Mouse (Mus musculus) limb, embryonic 10.5 days (tissue): ENCODE measurements at regions not wholly inside any gene's neighbourhood (a gene's known extent, or its start where the extent isn't known, plus 50 kb on each side); places are given as distances from the start of the nearest gene placed in this dataset.

Source experiments
- DNase-seq: peaks from one replicate; pipeline ENCODE4 v3.0.0-alpha.2; 2017; ENCODE audit warnings: low spot score
- H3K27ac ChIP-seq: fragments of 300-500 bp; sonication (generic); 2 replicates; pipeline ENCODE4 v1.5.1; 2016; ENCODE audit warnings: mild to moderate bottlenecking
- H3K27me3 ChIP-seq: fragments of 300-500 bp; sonication (generic); 2 replicates; pipeline ENCODE4 v1.6.1; 2016; ENCODE audit warnings: low read depth, mild to moderate bottlenecking; ENCODE audit not compliant: poor library complexity, severe bottlenecking
- H3K36me3 ChIP-seq: fragments of 300-500 bp; sonication (generic); 2 replicates; pipeline ENCODE4 v1.6.1; 2016; ENCODE audit warnings: mild to moderate bottlenecking, moderate library complexity
- H3K4me1 ChIP-seq: fragments of 300-500 bp; sonication (generic); 2 replicates; pipeline ENCODE4 v1.6.1; 2016
- H3K4me3 ChIP-seq: fragments of 300-500 bp; sonication (generic); 2 replicates; pipeline ENCODE4 v1.5.1; 2016; ENCODE audit warnings: mild to moderate bottlenecking, moderate library complexity
- H3K9me3 ChIP-seq: fragments of 300-500 bp; sonication (generic); replicated peaks from 2 replicates; pipeline ENCODE4 v1.6.1; 2016; ENCODE audit warnings: mild to moderate bottlenecking
- WGBS: fragments of 180-500 bp; shearing (Covaris S2); methylation state at CpG from one replicate; pipeline ENCODE4 v1.1.7; 2016; 5-methylcytosine and 5-hydroxymethylcytosine counted together

DNA sequence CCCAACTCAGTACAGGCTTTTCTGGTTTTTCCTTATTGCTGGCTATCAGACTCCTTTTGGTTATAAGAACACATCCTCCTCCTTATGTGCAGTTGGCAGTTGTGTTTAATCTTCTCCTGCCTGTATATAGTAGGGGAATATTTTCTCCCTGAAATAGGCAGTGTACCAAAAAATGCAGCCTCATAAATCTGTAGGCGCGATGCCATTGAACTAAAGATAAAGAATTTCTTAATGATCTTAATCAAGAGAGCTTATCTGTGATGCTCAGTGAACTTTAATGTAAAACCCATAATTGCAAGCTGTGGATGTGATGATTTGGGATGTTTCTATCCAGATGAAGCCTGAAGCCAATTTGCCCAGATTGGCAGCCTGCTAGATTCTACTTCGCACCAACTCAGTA lies 1099.6 kb upstream of the Tenm2 start:
- Histone ChIP-seq H3K4me1 (no peaks in the 10 kb centered on the region), H3K4me3 (no peak overlapping the region), H3K27me3 (no peaks in the 10 kb centered on the region), H3K36me3 (no peaks in the 10 kb centered on the region), H3K27ac (no peak overlapping the region), H3K9me3 (no peaks in the 10 kb centered on the region)
- no peak for DNase-seq
- WGBS = 89% methylated on average over 3 of the region's 3 CpGs

DNA sequence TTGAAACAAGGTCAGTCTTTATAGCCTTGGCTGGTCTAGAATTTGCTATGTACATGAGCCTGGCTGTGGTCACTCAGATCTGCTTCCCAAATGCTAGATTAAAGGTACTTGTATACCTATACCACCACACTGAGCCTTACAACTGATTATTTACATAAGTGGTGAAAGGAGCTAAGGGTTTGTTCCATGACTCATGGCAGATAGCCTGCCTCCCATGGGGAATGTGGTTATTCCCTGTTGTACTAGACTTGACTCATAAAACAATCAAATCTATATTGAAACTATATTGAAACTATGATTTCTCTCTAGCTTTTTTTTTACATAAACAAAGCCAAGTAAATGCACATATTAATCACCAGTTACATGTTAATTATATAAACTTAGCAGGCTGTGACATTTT lies 1061.9 kb upstream of the Tenm2 start:
- Histone ChIP-seq H3K27me3 (no peaks in the 10 kb centered on the region), H3K36me3 (no peaks in the 10 kb centered on the region), H3K27ac (no peak overlapping the region), H3K4me3 (no peak overlapping the region), H3K4me1 (no peaks in the 10 kb centered on the region), H3K9me3 (no peaks in the 10 kb centered on the region)
- no peak for DNase-seq

DNA sequence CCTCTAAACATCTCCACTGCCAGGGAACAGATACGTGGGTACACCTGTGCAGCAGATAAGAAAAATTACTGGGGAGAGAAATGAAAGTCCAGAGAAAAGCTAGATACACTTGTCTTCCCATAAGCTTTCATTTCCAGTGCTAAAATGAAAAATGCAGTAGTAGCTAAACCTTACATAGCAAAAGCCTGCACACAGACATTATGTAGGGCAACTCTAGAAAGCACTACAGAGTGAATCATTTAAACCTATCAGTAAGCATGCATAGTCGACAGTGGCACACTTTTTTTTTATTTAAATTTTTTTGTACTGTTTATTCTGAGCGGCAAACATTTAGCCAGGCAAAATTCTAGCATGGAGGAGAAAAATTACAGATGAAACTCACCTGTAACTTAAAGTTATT lies 1055.5 kb upstream of the Tenm2 start:
- H3K27ac ChIP-seq = no peak overlapping the region
- H3K36me3 ChIP-seq = no peaks in the 10 kb centered on the region
- no peaks in the 10 kb centered on the region for H3K4me1 ChIP-seq
- no peak for DNase-seq
- H3K9me3 ChIP-seq = no peaks in the 10 kb centered on the region
- H3K4me3 ChIP-seq = no peak overlapping the region
- no peaks in the 10 kb centered on the region for H3K27me3 ChIP-seq
- WGBS = 79% methylated on average over 3 of the region's 3 CpGs

DNA sequence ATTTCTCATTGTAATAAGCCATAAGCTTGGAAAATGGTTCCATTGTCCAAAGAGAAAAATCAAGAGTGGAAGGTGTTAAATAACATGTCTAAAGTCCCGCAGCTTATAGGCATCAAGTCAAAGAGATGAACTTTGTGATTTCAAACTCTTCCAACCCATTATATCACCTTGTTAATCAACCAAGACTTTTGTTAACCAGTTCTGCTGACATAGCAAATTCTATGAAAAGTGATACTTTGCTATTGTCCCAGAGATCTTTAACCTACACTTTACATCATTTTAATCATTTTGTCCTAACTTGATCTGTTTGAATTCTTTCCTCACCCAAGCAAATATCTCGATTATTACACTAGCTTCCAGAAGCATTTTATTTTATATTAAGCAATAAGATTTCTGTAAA lies 1045.2 kb upstream of the Tenm2 start:
- no peaks in the 10 kb centered on the region for H3K36me3 ChIP-seq
- H3K4me3 ChIP-seq = no peak overlapping the region
- H3K4me1 ChIP-seq = no peaks in the 10 kb centered on the region
- H3K27me3 ChIP-seq = no peaks in the 10 kb centered on the region
- H3K27ac ChIP-seq = no peak overlapping the region
- DNase-seq = no peak
- 89% methylated on average over 2 of the region's 2 CpGs for WGBS
- no peaks in the 10 kb centered on the region for H3K9me3 ChIP-seq
